Mouse (Mus musculus): ENCODE measurements at regions not wholly inside any gene's neighbourhood (a gene's known extent, or its start where the extent isn't known, plus 50 kb on each side); places are given as distances from the start of the nearest gene placed in this dataset.

- Histone ChIP-seq H3K9me3 (replicated peaks; ENCODE audit: control insufficient read depth, low read length, poor library complexity, severe bottlenecking) (0 out of 2 replicates have a peak, but pooled peaks cover 2% of the 10 kb centered on the region), H3K4me1 (ENCODE audit: control insufficient read depth, insufficient read depth, low read length) (no peaks in the 10 kb centered on the region), H3K27me3 (ENCODE audit: control insufficient read depth, insufficient read depth, low read depth, low read length) (no peaks in the 10 kb centered on the region), H3K27ac (ENCODE audit: low read length) (no peak overlapping the region), H3K4me2 (ENCODE audit: low read length) (no peak overlapping the region), H3K36me3 (ENCODE audit: control insufficient read depth, insufficient read depth, low read length) (no peaks in the 10 kb centered on the region), H3K4me3 (ENCODE audit: low read depth, low read length) (no peak overlapping the region), H3K9ac (ENCODE audit: low read depth, low read length) (no peak overlapping the region)
- ATAC-seq = no peak
- WGBS = 96% methylated on average over 5 of the region's 5 CpGs
These were observed 437.2 kb upstream of the Trpc7 start for GRCm38 (mm10) chr13:57332976-57333375.

GRCm38 (mm10) chr13:57331868-57332267 lies 436.1 kb upstream of the Trpc7 start:
- ATAC-seq = no peak
- Histone ChIP-seq H3K27me3 (ENCODE audit: control insufficient read depth, insufficient read depth, low read depth, low read length) (no peaks in the 10 kb centered on the region), H3K9ac (ENCODE audit: low read depth, low read length) (no peak overlapping the region), H3K4me1 (ENCODE audit: control insufficient read depth, insufficient read depth, low read length) (no peaks in the 10 kb centered on the region), H3K36me3 (ENCODE audit: control insufficient read depth, insufficient read depth, low read length) (no peaks in the 10 kb centered on the region), H3K4me2 (ENCODE audit: low read length) (no peak overlapping the region), H3K9me3 (replicated peaks; ENCODE audit: control insufficient read depth, low read length, poor library complexity, severe bottlenecking) (0 out of 2 replicates have a peak, but pooled peaks cover 2% of the 10 kb centered on the region), H3K4me3 (ENCODE audit: low read depth, low read length) (no peak overlapping the region), H3K27ac (ENCODE audit: low read length) (no peak overlapping the region)
- WGBS = 54% methylated on average over 5 of the region's 5 CpGs

- Histone ChIP-seq H3K36me3 (ENCODE audit: control insufficient read depth, insufficient read depth, low read length) (no peaks in the 10 kb centered on the region), H3K4me3 (ENCODE audit: low read depth, low read length) (no peak overlapping the region), H3K4me1 (ENCODE audit: control insufficient read depth, insufficient read depth, low read length) (no peaks in the 10 kb centered on the region), H3K9me3 (replicated peaks; ENCODE audit: control insufficient read depth, low read length, poor library complexity, severe bottlenecking) (no peaks in the 10 kb centered on the region), H3K27ac (ENCODE audit: low read length) (no peak overlapping the region), H3K4me2 (ENCODE audit: low read length) (no peak overlapping the region), H3K9ac (ENCODE audit: low read depth, low read length) (no peak overlapping the region), H3K27me3 (ENCODE audit: control insufficient read depth, insufficient read depth, low read depth, low read length) (no peaks in the 10 kb centered on the region)
- no peak for ATAC-seq
- 68% methylated on average over 6 of the region's 6 CpGs for WGBS
These were observed 429.6 kb upstream of the Trpc7 start for GRCm38 (mm10) chr13:57325306-57325925.

GRCm38 (mm10) chr13:57316211-57317005 lies 420.6 kb upstream of the Trpc7 start:
- no peak overlapping the region for H3K4me2 ChIP-seq (ENCODE audit: low read length)
- H3K27ac ChIP-seq (ENCODE audit: low read length) = no peak overlapping the region; the same call in 1 of the 2 replicates
- H3K36me3 ChIP-seq (ENCODE audit: control insufficient read depth, insufficient read depth, low read length) = no peaks in the 10 kb centered on the region
- H3K4me1 ChIP-seq (ENCODE audit: control insufficient read depth, insufficient read depth, low read length) = peaks cover 7% of the 10 kb centered on the region
- no peaks in the 10 kb centered on the region for H3K27me3 ChIP-seq (ENCODE audit: control insufficient read depth, insufficient read depth, low read depth, low read length)
- no peak for ATAC-seq
- peak overlapping the region; percentile 21; the same call in 1 of the 2 replicates for H3K9ac ChIP-seq (ENCODE audit: low read depth, low read length)
- H3K4me3 ChIP-seq (ENCODE audit: low read depth, low read length) = no peak overlapping the region
- no peaks in the 10 kb centered on the region for H3K9me3 ChIP-seq (replicated peaks; ENCODE audit: control insufficient read depth, low read length, poor library complexity, severe bottlenecking)
- WGBS = 19% methylated on average over 11 of the region's 11 CpGs

- H3K4me1 ChIP-seq (ENCODE audit: control insufficient read depth, insufficient read depth, low read length) = peaks cover 7% of the 10 kb centered on the region
- 27% methylated on average over 9 of the region's 9 CpGs for WGBS
- no peak overlapping the region for H3K27ac ChIP-seq (ENCODE audit: low read length)
- H3K9ac ChIP-seq (ENCODE audit: low read depth, low read length) = no peak overlapping the region
- H3K4me3 ChIP-seq (ENCODE audit: low read depth, low read length) = no peak overlapping the region
- H3K9me3 ChIP-seq (replicated peaks; ENCODE audit: control insufficient read depth, low read length, poor library complexity, severe bottlenecking) = no peaks in the 10 kb centered on the region
- no peak overlapping the region for H3K4me2 ChIP-seq (ENCODE audit: low read length)
- H3K27me3 ChIP-seq (ENCODE audit: control insufficient read depth, insufficient read depth, low read depth, low read length) = no peaks in the 10 kb centered on the region
- no peak for ATAC-seq
- no peaks in the 10 kb centered on the region for H3K36me3 ChIP-seq (ENCODE audit: control insufficient read depth, insufficient read depth, low read length)
These were observed 418.7 kb upstream of the Trpc7 start for GRCm38 (mm10) chr13:57314512-57314911.

GRCm38 (mm10) chr13:57313731-57314130 lies 417.9 kb upstream of the Trpc7 start:
- no peak for ATAC-seq

GRCm38 (mm10) chr13:57311235-57311634 lies 415.4 kb upstream of the Trpc7 start:
- 65% methylated on average over 2 of the region's 2 CpGs for WGBS
- no peaks in the 10 kb centered on the region for H3K9me3 ChIP-seq (replicated peaks; ENCODE audit: control insufficient read depth, low read length, poor library complexity, severe bottlenecking)
- H3K9ac ChIP-seq (ENCODE audit: low read depth, low read length) = no peak overlapping the region
- H3K4me1 ChIP-seq (ENCODE audit: control insufficient read depth, insufficient read depth, low read length) = peaks cover 9% of the 10 kb centered on the region
- no peak overlapping the region for H3K27ac ChIP-seq (ENCODE audit: low read length)
- no peak overlapping the region for H3K4me2 ChIP-seq (ENCODE audit: low read length)
- no peaks in the 10 kb centered on the region for H3K36me3 ChIP-seq (ENCODE audit: control insufficient read depth, insufficient read depth, low read length)
- no peaks in the 10 kb centered on the region for H3K27me3 ChIP-seq (ENCODE audit: control insufficient read depth, insufficient read depth, low read depth, low read length)
- ATAC-seq = no peak
- H3K4me3 ChIP-seq (ENCODE audit: low read depth, low read length) = no peak overlapping the region

More at GRCm38 (mm10) chr13:57313731-57314130, 417.9 kb upstream of the Trpc7 start:
- H3K4me2 ChIP-seq (ENCODE audit: low read length) = no peak overlapping the region
- H3K4me3 ChIP-seq (ENCODE audit: low read depth, low read length) = no peak overlapping the region
- H3K4me1 ChIP-seq (ENCODE audit: control insufficient read depth, insufficient read depth, low read length) = peaks cover 7% of the 10 kb centered on the region
- no peak overlapping the region for H3K9ac ChIP-seq (ENCODE audit: low read depth, low read length)
- no peak overlapping the region for H3K27ac ChIP-seq (ENCODE audit: low read length)
- H3K9me3 ChIP-seq (replicated peaks; ENCODE audit: control insufficient read depth, low read length, poor library complexity, severe bottlenecking) = no peaks in the 10 kb centered on the region
- 41% methylated on average over 2 of the region's 2 CpGs for WGBS
- no peaks in the 10 kb centered on the region for H3K27me3 ChIP-seq (ENCODE audit: control insufficient read depth, insufficient read depth, low read depth, low read length)
- no peaks in the 10 kb centered on the region for H3K36me3 ChIP-seq (ENCODE audit: control insufficient read depth, insufficient read depth, low read length)

- H3K27me3 ChIP-seq (ENCODE audit: control insufficient read depth, insufficient read depth, low read depth, low read length) = no peaks in the 10 kb centered on the region
- no peak overlapping the region for H3K9ac ChIP-seq (ENCODE audit: low read depth, low read length)
- H3K4me1 ChIP-seq (ENCODE audit: control insufficient read depth, insufficient read depth, low read length) = peaks cover 7% of the 10 kb centered on the region
- H3K9me3 ChIP-seq (replicated peaks; ENCODE audit: control insufficient read depth, low read length, poor library complexity, severe bottlenecking) = no peaks in the 10 kb centered on the region
- H3K4me2 ChIP-seq (ENCODE audit: low read length) = no peak overlapping the region
- ATAC-seq = no peak
- WGBS = 91% methylated on average over 4 of the region's 4 CpGs
- no peak overlapping the region for H3K27ac ChIP-seq (ENCODE audit: low read length)
- H3K36me3 ChIP-seq (ENCODE audit: control insufficient read depth, insufficient read depth, low read length) = no peaks in the 10 kb centered on the region
- H3K4me3 ChIP-seq (ENCODE audit: low read depth, low read length) = no peak overlapping the region
These were observed 413.8 kb upstream of the Trpc7 start for GRCm38 (mm10) chr13:57309618-57310017.
